Mouse (Mus musculus) gastrocnemius, postnatal 4 days (tissue): ENCODE measurements around the gene Abcc4. TPM values are rescaled to one million over a fixed set of nuclear protein-coding genes. Genes with fewer than 3 reads are reported as not detected.

Experiments
- DNase-seq, 2 experiments: peaks; one replicate each; pipeline ENCODE4 v3.0.0; 2021 to 2022; ENCODE audit warnings: low spot score in 2 of 2, mixed read lengths in 2 of 2
- long read RNA-seq, 2 experiments: library from polyadenylated mRNA; stranded (forward); transcript quantifications; one replicate each; pipeline ENCODE4 v2.0.0; 2021
- total RNA-seq, 2 experiments: library from RNA; stranded (reverse); gene quantifications; 2 replicates each; pipeline ENCODE4 v1.2.3; 2021

Abcc4 gene
- 1 to 10 TPM; 2.4 to 2.9 TPM for total RNA-seq
- long read RNA-seq, experiment 1, result 0 reads
- long read RNA-seq, experiment 2, full-length matches to known transcripts, result 1 of 1 reads
- long read RNA-seq, experiment 2, partial matches to known transcripts, result 0 of 1 reads
- long read RNA-seq, experiment 2, other reads (novel, unspliced or antisense), result 0 of 1 reads

DNA sequence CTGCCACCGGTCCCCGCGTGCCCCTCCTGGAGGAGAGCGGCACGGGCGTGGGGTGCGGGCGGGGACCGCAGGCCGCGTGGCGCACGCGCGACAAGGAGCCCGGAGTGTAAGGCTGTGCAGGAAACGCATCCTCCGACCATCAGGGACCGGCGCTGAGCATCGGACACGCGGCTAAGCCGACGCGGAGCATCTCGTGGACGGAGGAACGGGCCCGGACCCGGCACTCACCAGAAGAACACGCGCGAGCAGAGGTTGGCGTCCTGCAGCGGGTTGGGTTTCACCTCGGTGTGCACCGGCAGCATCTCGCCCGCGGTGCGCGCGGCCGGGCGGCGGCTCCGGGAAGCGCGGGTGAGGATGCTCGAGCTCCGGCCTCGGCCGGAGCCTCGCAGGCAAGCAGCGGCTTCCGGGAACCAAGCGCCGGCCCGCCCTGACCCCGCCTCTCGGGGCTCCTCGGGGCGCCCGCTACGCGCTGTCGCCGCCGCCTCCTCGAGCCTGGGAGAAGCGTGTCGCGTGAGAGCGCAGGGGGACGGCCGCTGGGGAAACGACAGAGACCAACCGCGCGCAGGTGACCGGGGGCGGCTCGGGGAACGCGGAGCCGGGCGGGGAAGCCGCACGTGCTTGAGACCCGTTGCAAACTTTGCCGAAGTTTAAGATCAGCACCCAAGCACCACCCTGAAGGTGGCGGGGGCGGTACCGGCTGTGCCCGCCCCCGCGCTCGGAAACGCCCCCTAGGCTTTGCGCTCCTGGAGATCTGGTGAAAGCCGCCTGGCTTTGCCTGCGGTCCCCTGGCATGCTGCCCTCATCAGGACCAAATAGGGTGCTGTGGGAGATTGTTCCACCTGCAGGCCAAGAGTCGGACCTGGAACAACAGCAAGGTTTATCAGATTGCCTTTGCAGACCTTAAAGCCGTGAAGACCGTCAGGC, at the start of gene Abcc4:
Gene Abcc4 (minus strand): TSS at position 412 of the 924 bp plus-strand sequence.
- DNase-seq, result peak; percentile 38 to 68

DNA sequence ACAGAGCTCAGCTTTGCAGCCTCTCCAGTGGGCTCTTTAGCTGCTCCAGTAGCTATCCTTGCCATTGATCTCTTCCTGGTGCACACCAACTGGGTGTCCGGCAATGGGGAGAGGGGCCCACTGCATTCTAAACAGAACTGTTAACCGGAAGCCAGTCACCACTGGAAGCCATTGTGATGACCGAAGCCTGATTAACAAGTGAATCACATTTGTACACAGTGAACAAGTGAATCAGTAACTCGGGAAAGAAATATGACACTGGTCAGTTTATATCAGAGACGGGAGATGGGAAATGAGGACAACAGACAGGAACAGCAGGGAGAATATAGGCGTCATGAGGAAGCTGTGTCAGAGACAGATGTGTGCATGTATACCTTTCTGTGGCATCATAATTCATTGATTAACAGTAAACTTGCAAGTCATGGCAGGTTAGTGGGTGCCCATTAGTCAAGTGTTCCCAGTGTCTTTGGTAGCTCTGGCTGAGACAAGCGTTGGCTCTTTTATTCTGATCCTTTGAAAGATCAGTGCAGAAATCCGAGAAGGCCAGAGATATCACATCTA, 45.3 kb upstream of the Abcc4 start:
- no peak for DNase-seq

DNA sequence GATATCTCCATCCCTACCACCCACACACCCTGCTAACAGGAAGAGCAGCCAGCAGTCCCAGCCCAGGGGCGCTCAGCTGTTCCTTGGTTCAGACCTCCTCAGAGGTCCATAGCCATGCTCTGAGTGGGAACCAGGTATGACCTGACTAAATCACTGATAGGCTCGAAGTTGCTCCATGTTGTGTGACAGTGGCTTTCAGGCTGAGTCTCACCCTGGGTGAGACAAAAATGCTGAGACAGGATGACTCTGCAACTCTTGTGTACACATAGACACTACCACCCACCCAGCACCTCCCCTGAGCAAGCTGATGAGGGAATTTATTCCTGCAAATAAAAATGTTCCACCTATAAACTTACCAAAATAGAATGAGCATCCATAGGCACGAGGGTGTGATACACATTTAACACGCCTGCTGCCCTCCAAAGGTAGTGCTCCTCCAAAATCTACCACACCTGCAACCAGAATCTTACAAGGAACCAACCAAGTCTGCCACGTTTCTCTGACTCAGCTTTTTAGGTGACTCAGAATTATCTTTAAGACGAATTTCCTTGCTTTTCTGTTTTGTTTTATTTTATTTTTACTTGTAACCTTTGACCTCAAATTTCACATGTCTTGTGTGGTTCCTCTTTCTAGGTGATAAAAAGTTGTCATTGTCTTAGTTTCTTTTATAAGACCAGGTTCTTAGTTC, 44.6 kb upstream of the Abcc4 start:
- DNase-seq, result no peak

DNA sequence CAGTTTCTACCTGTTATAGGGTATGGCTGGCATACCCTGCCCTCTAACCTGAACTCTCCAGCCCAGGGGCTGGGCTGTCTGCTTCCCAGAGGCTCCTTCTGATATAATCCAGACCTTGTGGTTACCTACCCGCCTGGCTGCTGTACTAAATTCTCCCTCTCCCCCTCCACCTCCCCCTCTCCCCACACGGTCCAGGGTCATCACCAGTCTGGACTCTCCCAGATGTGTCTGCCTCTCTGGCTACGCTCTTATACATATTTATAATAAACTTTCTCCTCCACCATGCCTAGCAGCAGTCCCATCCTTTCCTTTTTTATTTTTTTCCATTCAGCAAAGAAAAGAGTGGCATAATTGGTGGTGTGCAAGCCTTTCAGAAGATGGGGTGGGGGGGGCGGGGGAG, 43.7 kb upstream of the Abcc4 start:
- no peak for DNase-seq

DNA sequence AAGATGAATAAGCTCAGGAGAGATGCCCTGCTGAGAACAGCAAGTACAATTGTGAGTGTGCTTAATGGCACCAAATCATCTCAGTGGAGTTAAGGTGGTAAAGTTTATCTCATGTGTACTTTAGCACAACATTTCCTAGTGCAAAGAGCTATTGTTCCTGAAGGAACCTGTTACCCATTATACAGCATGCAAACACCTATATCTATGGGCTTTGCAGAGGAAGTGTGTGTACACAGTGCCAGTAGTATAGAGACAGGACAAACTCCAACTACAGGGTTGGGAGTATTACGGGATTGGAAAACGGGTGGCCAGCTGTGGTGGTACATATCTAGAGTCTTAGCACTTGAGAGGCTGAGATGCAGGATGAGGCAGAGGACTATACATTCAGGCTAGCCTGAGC, 43.0 kb upstream of the Abcc4 start:
- no peak for DNase-seq

DNA sequence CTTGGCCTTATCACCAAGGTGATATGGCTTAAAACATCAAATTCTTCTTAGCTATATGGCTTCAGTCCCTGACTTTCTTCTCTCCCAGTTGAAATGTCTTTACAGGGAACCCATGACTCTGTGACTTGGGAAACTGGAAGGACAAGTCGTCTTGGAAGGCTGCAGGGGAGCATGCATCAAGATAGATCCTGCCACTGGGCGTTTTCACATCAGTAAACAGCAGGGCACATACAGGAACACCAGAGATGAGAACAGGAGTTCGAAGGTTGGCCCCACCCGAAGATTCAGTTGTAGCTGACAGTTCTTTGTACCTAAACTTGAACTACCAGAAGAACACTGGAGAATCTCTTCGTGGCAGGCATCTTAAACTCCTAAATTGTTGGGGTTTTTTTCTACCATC, 36.8 kb upstream of the Abcc4 start:
- DNase-seq, result no peak

DNA sequence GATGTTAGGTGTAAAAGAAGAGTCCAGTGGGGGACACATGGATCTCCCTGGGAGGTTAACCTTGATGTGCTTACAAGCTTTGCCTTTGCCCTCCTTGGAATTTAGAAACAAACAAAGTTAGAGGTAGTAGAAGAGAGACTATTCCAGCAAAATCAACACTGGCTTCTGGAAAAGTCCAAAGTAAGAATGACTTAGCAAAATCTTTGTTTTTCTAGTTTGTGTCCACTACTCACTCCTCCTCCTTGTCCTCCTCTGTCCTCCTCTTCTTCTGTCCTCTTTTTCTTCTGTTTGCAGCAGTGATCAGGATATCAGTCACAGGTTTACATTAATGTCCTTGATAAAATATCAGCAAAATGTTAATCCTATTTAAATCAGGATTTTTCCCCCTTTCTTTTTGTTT, 35.8 kb upstream of the Abcc4 start:
- DNase-seq, result no peak

DNA sequence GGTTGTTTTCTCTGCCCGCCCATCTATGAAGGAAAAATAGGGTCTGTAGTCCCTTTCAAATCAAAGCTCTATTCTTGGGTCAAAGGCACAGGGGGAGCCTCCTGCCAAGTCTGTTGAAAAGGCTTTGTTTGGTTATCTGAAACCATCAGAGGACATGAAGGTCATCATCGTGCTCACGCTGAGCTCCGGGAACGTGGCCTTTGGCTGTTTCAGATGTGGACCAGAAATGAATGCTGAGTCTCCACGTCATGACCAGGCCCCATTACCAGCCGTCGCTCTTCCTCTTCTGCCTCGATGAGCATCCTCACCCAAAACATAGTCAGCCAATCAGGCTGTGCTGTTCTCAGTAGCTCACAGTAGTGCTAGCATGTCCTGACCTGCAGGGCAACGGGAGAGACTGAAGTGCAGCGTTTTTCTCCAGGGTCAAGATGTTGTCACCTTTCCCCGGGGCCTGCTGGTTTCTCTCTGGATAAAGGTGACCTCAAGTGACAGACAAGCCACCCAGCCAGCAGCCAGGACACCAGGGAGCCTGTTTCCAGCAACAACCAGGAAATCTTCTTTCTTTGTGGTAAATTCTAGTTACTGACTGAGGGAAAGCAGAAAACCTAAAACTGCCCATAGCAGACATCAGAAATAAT, 31.4 kb upstream of the Abcc4 start:
- DNase-seq, result no peak

DNA sequence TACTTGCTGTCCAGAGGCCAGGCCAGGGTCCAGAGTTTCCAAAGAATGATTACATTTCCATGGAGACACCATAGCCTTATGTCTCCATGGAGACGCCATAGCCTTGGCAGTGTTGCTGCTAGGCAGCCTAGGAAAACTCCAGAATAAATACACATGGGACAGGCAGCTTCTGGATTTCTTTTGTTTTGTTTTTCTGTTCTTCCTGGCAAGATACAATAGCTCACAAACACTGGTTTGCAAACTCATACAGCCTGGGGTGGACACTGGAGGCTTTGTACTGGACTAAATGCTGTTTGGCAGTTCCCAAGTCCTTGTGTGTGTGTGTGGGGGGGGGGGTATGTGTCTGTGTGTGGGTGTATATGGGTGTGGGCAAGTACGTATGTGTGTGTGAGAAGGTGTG, 29.1 kb upstream of the Abcc4 start:
- no peak for DNase-seq

DNA sequence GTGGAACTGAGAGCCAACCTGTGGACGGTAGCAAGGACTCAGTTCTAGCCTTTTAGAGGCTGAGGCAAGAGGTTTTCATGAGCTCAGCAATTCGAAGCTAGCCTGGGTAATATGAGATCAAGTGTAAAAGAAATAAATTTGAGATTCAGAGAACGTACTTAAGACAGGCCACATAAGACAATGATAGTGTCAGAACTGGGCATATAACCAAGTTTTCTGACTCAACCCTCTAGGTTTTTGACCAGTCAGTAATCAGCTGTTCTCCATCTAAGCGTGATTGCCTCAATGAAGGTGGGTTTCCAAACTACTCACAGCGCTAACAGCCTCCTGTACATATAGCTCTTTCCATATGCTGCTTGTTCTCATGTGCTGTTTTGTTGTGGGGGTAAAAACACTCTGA, 27.1 kb upstream of the Abcc4 start:
- no peak for DNase-seq

DNA sequence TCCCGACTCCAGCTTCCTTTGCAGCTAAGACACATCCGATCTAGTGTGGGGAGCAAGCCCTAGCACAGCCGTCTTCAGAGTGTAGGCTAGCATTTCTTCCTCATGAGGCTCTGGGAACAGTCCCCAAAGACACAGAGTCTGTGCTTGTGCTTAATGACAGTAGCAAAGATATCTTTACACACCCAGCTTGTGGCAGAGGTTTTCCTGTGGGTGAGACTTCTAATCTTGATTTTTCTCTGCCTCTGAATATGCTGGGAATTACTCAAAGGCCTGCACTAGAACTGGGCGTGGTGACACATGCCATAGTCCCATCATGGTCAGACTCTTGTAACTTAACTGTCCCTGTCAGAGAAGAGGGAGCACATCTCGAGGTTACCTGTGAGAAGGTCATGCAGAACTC, 24.6 kb upstream of the Abcc4 start:
- DNase-seq, result no peak

DNA sequence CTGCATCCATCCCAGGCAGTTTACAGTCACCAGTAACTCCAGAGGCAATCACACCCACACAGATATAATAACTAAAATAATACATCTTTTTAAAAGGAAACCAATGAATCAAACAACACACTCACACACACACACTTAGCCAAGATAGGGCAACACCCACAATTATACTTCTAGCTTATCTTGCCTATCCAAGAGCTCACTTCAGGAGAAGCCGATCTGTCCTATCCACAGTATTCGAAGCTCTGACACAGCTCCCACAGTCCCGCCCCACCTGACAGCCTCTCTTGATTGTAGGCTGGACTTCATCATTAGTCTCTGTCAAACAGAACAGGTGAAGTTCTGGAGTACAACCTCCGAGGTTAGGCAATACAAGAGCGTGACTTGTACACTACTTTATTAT, 19.4 kb upstream of the Abcc4 start:
- DNase-seq, result no peak

DNA sequence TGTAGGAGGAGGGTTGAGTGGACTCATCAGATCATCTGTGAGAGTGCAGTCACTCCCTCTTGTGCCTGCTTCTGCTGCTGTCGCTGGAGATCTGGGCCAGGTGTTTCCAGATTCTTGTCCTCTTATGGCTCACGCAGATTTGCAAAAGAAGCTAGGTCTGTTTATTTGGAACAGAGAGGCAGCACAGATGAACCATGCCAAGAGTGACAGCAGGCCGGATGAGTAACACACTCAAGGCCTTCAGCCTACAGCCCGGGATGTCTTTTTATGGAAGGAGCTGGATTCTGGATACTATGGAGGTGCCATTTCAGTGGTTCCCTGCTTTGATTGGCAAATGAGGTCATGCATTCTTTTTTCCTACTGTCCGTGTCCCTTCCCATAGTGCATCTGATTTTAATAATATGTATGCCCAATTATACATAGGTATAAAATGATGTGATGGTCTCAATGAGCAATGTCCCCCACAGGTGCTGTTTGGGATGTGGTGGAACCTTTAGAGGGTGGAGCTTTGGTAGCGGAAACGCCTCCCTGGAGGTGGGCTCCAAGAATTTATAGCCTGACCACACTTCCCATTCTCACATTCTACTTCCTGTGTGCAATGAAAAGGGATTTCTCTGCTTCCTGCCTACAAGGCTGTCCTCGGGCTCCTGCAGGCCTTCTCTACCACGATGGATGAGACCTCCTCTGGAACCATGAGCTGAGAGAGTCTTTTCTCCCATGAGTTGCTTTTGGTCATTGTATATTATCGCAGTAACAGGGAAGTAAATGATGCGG, 18.1 kb upstream of the Abcc4 start:
- DNase-seq, result no peak

DNA sequence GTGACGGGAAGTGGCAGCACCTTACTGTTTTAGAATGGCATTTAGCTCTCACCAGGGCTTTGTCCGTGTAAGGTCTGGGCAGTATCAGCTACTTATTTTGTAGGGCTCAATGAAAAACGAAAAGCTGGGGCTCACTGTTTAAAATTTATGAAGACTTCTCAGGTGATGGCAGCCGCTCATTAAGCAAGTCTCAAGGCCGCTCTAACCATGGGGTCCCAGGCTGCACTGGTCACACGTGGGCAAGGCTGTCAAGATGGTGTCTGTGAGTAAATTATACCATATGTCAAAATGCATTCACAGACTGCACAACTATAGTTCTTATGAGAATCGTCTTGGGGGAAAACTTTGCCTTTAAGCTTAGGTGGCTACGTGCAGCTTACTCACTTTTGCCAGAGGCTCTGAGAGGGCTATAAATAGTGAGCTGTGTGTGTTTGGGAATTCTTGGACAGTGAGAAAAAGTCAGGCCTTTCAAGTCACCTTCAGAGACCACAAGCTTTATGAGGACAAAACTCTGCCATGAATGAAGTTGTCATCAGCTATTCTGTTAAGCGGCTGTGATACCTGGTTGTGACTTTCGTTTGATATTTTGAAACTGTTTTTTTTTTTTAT, 13.7 kb upstream of the Abcc4 start:
- DNase-seq, result no peak

DNA sequence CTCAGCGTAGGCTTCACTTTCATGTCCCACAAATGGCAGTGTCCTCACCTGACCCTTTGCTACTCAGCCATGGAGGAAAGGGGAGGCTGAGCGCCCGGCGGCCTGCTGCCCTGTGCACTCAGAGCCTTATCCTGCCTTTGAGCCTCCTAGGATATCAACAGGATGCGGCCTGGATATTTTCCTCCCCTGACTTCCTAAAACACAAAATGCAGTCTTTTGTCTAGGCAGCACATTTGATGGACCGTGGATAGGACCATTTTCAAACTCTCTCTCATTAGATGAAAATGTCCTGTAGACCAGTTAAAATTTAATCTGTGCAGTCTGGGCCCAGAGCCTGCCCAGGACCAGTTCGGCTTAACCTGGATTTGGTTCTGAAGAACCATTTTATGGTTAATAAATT, 12.6 kb upstream of the Abcc4 start:
- no peak for DNase-seq

DNA sequence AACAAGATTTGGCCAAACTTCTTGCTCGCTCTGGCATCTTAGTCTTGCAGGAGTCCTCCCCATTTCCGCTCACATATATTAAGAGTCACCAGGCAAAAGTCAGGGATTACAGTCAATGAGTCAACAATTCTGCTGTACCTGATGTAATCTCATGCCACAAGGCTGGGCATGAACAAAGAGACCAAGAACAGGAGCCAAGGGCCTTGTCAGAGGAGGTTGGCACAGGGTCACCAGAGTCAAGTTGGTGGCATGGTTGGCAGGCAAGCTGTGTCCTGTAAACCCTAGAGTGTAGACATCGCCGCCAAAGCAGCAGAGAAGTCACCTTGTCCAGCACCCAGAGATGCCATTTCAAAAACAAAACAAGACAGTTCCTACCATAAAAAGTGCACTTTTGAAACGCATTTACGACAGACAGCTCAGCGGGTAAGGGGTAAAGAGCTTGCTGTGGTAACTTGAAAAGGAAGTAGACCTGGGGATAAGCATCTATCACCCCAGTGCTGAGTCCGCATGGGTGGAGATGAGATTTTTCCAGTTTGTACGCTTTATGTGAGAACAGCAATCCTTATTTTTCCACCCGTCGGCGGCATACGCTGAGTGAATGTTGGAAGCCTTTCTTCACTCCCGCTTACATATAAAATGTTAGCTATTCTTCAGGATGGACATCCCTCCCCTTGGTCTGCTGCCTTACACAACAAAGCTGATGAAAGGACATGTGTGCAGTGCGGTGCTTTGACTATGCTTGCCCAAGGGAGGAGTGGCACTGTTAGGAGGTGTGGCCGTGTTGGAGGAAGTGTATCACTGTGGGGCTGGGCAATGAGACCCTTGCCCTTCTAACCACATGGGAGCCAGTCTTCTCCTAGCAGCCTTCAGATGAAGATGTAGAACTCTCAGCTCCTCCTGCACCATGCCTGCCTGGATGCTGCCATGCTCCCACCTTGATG, 10.6 kb upstream of the Abcc4 start:
- no peak for DNase-seq

DNA sequence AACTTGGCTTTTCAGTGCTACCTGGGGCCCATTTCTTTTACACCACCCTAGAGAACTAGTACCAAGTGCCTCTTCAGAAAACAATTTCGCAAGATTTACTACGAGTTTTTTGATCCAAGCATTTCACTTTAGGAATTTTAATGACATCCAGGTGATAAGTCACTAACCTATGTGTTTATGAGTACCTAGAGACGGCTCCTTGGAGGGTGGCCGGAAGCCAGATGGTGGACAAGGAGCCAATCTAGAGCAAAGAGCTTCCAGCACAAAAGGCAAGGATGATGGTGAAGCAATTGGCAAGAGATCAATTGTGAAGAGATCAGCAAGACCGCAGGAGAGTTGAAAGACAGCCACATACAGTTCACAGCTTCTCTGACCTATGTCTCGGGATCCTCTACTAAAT, 8.7 kb upstream of the Abcc4 start:
- DNase-seq, result no peak

DNA sequence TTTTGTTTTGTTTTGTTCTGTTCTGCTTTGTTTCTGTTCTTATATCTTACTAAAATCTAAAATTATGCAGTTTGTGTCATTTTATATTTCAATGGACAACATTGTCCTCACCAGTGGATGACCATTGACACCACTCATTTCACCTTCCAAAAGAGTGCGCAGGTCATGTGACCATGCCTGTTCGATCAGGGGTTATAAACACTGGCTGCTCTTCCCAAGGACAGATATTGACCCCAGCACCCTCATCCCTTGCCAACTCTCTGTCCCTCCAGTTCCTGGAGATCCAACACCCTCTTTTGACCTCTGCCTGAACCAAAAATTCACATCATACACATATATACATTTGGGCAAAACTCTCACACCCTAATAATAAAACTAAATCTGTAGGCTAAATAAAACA, 8.3 kb upstream of the Abcc4 start:
- no peak for DNase-seq

DNA sequence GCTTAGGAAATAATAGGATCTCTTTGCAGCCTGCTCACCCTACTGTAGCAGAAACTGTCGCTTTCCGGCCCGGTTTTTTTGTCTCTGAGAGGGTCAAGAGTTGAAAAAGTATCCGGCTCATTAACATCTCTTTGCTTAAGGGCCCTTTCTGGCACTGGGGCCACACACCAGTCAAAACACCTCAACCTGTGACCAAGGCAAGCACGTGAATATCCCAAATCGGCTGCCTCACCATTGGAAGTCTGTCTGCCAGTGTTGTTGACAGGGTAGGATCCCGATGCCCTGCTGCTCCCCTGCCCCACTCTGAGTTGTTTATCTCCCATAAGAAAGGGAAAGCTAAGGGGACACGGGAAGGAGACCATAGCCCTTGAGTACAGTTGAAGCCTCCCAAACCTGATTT, 7.8 kb upstream of the Abcc4 start:
- no peak for DNase-seq
